Mouse (Mus musculus): ENCODE measurements around the gene Dcdc2b.

The Dcdc2b gene

GRCm38 (mm10) chr4:129614093-129614492 is at the start of gene Dcdc2b:
Dcdc2b (minus strand) TSS chr4:129614257.
- in situ Hi-C loops (cut with MboI; ENCODE audit: unreplicated experiment in 2 of 2) = loop anchor here in 1 of 2 experiments (10.0 kb wide), 1 partner anchor 269 kb away; no protein-coding TSS in a partner anchor

DNA sequence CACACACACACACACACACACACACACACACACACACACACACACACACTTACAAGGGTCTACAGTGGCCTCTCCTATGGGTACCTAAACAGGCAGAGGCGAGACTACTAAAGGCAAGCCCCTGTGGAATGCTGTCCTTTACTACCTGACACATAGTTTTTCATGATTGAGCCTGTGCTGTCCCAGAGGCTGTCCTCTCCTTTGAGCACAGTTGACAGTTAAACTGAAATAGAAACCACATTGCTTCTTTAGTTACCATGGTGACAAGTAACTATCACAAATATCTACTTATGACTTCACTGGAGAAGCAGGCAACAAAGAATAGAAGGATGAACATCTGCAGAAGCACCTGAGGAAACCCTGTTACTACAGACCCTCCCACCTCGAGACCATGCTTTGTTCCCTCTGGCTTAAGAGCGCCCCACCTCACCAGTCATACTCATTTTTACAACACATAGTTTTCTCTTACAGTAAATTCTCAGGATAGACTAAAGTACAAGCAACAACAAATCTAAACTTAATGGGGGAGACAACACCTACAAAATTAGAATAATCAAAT is 48.3 kb upstream of the Dcdc2b start:
- in situ Hi-C loops (cut with MboI; ENCODE audit: unreplicated experiment in 2 of 2) = no loop called here

DNA sequence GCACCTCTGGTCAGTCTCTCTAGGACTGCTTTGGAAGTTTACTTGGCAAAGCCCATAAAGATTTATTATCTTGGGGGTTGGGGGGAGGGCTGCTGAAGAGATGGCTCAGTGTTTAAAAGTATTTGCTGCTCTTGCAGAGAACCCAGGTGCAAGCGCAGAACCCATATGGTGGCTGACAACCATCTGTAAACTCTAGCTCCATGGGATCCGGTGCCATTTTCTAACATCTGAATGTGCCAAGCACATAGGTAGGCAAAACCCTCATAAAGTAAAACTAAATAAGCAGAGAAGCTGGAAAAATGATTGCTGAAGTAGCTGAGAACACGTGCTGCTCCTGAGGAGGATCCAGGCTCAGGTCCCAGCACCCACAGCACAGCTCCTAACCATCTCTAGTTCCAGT is 47.5 kb upstream of the Dcdc2b start:
- in situ Hi-C loops (cut with MboI; ENCODE audit: unreplicated experiment in 2 of 2) = no loop called here

- in situ Hi-C loops (cut with MboI; ENCODE audit: unreplicated experiment in 2 of 2) = no loop called here
These were observed 40.7 kb upstream of the Dcdc2b start for GRCm38 (mm10) chr4:129654770-129655169.

DNA sequence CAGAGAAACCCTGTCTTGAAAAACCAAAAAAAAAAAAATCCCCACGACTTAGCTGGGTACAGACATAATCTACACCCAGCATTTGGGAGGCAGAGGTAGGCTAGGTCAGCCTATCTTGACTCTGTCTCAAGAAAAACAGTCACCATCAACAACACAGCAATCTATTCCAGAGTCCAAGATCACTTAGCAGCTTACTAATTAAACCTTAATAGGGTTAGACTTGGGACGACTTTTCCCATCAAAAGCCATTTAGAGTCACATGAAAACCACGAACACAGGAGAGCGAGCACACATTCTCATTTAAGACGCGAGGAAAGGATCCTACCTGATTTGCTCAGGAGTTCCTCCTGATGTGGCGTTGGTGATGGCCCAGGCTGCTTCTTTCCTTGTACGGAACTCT is 36.3 kb upstream of the Dcdc2b start:
- in situ Hi-C loops (cut with MboI; ENCODE audit: unreplicated experiment in 2 of 2) = no loop called here

GRCm38 (mm10) chr4:129648656-129649055 is 34.6 kb upstream of the Dcdc2b start:
- in situ Hi-C loops (cut with MboI; ENCODE audit: unreplicated experiment in 2 of 2) = no loop called here

- in situ Hi-C loops (cut with MboI; ENCODE audit: unreplicated experiment in 2 of 2) = no loop called here
These were observed 31.1 kb upstream of the Dcdc2b start for GRCm38 (mm10) chr4:129645204-129645603.

GRCm38 (mm10) chr4:129641756-129642155 is 27.7 kb upstream of the Dcdc2b start:
- in situ Hi-C loops (cut with MboI; ENCODE audit: unreplicated experiment in 2 of 2) = no loop called here

DNA sequence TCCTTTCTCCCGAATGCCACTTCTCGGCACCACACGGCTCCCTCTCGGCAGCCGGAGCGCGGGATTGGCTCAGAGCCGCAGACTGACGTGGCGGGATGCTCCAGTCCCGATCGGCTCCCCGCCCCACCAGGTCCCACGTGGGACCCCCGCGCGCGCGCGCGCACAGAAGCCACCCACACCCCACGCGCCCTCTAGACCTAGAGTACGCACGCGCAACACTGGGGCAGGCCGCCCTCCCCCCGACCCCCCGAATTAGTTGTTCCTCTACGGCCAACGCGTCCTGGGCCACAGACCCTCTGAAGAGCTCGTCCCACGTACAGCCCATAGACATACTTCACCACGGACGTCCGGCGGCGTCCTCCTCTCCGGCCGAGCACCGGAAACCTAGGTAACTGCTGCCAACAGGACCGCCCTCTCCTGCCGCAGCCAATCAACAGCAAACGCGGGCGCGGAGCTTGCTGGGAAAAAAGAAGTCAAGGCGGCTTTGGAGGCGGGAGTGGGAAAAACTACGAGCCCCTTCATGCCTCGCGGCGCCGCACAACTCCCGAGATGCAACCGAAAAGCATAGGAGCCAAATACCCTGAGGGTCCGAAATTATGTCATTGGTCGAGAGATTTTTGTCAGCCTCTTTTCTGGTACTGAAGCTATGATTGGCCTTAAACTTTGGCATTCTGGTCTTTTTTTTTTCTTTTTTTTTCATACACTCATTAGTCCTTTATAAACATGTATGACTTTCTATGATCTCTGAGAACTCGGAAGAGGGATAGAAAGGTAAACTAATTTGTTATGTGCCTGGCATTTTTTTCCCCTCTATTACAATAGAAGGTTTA is 26.8 kb upstream of the Dcdc2b start, which contains the start of gene Txlna:
TSS of gene Txlna (minus strand) at position 428 of the 830 bp plus-strand sequence.
- in situ Hi-C loops (cut with MboI; ENCODE audit: unreplicated experiment in 2 of 2) = no loop called here

GRCm38 (mm10) chr4:129640101-129640637 is 26.1 kb upstream of the Dcdc2b start:
- in situ Hi-C loops (cut with MboI; ENCODE audit: unreplicated experiment in 2 of 2) = no loop called here

GRCm38 (mm10) chr4:129639221-129639620 is 25.2 kb upstream of the Dcdc2b start:
- in situ Hi-C loops (cut with MboI; ENCODE audit: unreplicated experiment in 2 of 2) = no loop called here

DNA sequence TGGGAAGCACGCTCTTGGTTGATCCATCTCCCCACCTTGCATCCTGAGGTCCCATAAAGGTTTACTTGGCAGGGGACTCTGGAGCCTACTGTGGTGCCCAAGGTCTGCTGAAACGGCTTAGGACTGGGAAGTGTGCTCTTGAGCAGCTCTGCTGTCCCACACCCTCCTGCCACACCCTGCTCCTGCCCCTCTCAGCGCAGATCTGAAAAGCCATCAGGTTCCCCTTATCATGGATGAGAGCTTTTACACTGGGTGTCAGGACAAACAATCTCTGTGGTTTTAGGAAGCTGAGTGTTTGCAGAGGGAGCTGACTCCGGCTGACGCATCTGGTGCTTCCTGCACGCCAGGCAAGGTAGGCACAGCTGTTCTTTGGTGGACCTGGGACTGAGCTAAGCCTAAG is 19.8 kb upstream of the Dcdc2b start:
- in situ Hi-C loops (cut with MboI; ENCODE audit: unreplicated experiment in 2 of 2) = no loop called here

GRCm38 (mm10) chr4:129631867-129632266 is 17.8 kb upstream of the Dcdc2b start:
- in situ Hi-C loops (cut with MboI; ENCODE audit: unreplicated experiment in 2 of 2) = no loop called here

- in situ Hi-C loops (cut with MboI; ENCODE audit: unreplicated experiment in 2 of 2) = no loop called here
These were observed 16.9 kb upstream of the Dcdc2b start for GRCm38 (mm10) chr4:129630944-129631343.

DNA sequence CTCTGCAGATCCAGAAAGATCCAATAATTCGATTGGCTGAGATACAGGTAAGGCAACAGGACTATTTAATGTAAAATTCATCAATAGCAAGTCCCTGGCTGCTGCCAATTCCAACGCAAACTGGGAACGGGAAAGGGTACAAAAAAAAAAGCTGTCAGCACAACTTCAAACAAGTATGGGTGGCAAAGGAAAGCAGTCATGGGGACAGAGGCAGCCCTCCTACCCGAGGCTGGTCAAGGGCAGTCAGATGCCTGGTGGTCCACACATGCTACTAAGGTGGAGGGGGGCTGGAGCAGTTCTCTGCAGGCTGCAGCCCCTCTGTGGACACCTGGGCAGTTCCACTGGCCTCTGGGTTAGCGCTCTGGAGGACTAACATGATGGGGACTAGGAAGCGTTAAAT is 12.0 kb upstream of the Dcdc2b start:
- in situ Hi-C loops (cut with MboI; ENCODE audit: unreplicated experiment in 2 of 2) = no loop called here

GRCm38 (mm10) chr4:129625496-129625895 is 11.4 kb upstream of the Dcdc2b start:
- in situ Hi-C loops (cut with MboI; ENCODE audit: unreplicated experiment in 2 of 2) = no loop called here

GRCm38 (mm10) chr4:129625029-129625370 is 10.9 kb upstream of the Dcdc2b start:
- in situ Hi-C loops (cut with MboI; ENCODE audit: unreplicated experiment in 2 of 2) = no loop called here

- in situ Hi-C loops (cut with MboI; ENCODE audit: unreplicated experiment in 2 of 2) = no loop called here
These were observed 10.4 kb upstream of the Dcdc2b start for GRCm38 (mm10) chr4:129624281-129625028.

GRCm38 (mm10) chr4:129623681-129624091 is 9.6 kb upstream of the Dcdc2b start, which contains the start of gene Ccdc28b:
Ccdc28b (minus strand) TSS chr4:129623947.
- in situ Hi-C loops (cut with MboI; ENCODE audit: unreplicated experiment in 2 of 2) = no loop called here

DNA sequence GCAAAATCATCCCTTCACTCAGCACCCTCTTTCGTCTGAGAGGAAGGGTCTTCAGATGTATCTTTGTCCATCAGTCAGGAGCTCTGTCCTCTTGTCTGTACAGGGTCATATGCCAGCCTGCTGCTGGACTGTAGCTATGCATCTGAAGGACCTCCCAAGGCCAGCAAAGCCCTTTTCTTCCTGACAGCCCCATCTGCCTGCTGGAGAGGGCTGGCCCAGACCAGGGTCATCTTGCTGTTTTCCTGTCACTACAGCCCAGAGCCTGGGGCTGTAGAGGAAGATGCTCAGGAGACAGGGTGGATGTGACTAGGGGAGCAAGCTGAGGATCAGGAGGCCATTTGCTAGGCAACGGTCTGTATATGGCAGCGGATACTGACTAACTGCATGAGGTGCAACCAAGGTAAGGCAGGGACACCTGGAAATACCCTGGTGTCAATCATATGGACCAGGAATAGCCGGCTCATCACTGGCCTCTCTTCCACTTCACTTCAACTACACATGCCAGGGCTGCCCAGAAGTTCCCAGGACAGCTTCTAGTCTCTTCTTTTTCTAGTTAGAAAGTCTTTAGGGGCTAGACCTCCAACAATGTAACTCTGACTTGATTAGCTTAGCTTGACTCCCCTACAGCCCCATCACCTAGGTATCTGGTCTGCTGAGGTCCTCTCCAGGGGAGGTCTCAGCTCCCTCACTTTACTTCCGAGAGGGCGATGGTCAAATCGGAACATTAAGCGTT is 8.9 kb upstream of the Dcdc2b start:
- in situ Hi-C loops (cut with MboI; ENCODE audit: unreplicated experiment in 2 of 2) = no loop called here
